Mouse (Mus musculus): ENCODE data around the gene Tmem18.
A peak's percentile ranks its signal among the peaks of the same experiment; 100 is the strongest.

Gene Tmem18

DNA sequence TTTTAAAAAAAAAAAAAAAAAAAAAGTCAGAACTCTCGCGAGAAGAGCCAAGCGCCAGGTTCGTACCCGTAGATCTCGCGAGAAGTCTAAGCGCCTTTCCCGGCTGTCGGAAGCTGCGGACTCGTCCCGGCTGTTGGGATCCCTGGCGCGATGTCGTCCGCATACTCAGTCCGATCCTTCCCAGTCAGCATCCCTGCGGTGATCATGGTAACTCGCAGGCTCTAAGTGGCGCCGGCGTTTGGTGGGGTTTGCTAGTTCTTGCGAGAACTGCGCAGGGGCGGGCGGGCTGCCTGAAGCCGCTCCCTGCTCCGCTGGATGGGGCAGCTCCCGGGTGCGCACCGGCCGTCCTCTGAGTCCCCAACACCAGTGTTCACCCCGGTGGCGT lies at the start of gene Tmem18:
Tmem18 (plus strand) TSS at position 71 of the 385 bp plus-strand sequence.
- peak; percentile 87 for DNase-seq

DNA sequence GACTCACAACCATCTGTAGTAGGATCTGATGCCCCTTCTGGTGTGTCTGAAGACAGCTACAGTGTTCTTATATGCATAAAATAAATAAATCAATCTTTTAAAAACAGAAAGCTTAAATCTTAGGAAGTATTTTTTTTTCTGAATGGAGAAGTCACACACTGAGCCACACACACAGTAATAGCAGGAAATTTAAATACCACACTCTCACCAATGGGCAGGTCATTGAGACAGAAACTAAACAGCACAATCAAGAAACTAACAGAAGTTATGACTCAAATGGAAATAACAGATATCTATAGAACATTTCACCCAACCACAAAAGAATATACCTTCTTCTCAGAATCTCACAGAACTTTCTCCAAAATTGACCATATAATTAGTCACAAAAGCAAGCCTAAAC lies 26.9 kb upstream of the Tmem18 start:
- no peak for DNase-seq

DNA sequence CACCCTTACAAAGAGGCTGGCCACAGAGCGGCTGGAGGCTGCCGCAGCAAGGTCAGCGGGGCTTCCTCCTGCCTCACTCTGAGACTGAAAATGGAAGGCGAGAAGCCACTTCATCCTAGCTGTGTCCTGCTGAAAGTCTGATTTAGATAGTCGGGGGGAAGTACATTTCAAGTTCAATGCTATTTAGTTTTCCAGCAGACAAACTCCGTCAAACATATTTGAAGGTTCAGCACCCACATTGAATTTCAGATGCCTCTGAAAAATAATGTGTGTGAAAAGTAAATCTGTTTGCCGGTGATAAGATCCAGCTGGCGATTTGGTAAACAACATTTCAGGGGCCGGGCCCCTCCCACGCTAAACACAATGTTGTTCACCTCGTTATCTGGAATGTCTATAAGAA lies 22.8 kb upstream of the Tmem18 start:
- peak; percentile 19 for DNase-seq

DNA sequence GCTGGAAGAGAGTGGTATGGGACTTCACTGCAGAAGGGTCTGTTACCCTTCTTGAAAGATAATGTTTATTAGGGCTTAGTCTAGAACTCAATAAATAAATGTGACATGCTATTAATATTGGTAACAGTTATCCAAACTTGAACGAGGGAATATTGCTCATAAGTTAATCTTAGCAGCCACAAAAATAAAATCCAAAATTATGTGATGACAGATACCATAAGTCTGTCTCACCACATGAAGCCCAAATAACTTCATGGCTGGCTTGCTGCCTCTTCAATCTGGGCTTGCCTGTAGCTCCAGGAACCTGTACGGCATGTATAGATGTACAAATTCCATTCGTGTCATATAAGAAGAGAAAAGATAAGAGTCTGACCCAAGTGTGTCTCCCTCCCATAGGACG lies 12.2 kb upstream of the Tmem18 start:
- peak; percentile 18 for DNase-seq

DNA sequence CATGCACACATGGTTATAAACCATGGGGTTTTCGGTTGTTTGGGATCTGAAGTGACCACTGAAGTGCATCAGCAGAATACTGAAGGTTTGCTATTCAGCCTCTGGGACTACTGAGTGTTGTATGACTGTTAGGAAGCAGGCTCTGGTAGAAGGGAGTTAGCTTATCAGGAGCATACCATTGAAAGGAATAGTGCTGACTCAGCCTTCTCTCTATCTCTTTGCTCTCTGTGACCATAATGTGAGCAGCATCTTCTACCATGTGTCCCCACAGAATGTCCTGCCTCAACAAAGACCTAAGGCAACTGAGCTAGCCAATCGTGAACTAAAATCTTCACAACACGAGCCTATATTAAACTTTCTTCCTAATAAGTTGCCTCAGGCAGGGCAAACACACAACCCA lies 8.3 kb upstream of the Tmem18 start:
- DNase-seq = no peak

DNA sequence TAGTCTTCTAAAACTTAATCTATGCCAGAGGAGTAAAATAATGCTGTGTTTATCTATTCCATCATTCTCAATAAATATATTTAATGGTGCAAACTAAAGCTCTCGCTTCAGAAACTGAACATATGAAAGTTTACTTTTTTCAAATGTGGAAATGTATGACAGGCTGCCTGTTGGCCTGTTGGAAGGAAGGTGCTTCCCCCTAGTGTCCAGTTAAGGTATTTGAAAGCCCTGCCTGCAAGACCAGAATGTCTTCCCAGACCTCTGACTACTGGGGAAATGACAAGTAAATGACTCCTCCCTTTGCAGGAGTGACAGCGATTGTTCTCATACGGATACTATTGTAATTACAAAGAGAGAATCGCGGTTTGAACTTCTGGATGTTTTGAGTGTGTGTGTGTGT lies 6.2 kb upstream of the Tmem18 start:
- DNase-seq = peak; percentile 88

DNA sequence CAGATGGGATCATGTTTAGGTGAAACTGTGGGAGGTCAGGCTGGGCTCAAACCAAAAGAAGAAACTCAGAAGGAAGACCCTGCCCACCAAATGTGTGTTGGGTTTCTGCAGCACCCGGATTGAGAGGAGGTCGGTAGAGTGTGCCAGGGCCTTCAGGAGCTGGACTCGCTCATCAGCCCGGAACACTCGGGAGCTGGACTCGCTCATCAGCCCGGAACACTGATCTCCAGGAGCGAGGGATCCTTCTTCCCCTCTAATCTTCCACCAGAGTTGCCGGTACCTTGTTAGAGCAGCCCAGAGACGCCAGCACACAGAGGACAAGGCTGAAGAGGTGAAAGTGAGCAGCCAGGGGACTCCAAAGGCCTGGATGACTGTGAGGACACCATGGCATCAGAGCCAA lies 2.9 kb upstream of the Tmem18 start:
- DNase-seq = no peak

DNA sequence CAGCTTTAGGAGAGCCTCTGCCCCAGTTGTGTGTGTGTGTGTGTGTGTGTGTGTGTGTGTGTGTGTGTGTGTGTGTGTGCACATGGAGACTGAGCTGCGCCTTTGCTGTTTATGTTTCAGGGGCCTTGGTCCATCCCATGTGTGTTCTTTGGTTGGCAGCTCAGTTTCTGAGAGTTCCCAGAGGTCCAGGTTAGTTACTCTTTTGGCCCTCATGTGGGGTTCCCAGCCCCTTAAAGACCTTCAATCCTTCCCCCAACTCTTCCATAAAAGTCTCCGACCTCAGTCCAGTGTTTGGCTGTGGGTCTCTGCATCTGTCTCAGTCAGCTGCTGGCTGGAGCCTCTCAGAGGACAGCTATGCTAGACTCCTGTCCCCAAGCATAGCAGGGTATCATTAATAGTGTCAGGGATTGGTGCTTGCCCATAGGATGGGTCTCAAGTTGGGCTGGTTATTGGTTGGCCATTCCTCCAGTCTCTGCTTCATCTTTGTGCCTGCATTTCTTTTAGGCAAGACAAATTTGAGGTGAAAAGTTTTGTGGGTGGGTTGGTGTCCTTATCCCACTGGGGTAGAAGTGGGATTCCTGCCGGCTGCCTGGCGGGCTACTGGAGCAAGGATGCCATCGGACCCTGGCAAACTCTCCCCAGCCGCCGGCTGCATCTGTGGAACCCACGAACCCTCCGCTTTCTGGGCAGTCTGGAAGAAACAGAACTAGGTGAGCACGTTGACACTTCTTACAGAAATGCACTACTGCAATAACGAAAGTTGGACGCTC lies 455 bp upstream of the Tmem18 start:
- no peak for DNase-seq

DNA sequence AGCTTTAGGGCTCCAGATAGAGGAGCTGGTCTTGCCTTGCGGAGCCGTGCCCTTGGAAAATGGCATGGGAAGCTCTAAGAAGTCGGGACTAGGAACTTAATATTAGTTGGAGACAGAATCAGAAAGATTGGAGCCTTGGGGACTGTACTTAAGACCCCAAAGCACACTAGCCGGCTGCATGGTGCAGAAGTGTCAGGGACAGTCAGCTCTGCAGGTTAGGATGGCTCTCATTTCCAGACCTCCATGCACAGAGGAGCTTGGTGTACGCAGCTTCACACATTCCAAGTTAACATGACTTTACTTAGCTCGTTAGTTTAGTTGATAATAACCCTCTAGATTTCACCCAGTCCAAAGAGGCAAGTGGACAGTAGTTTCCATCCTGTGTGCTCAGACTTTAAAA lies 637 bp downstream of the Tmem18 start:
- no peak for DNase-seq

DNA sequence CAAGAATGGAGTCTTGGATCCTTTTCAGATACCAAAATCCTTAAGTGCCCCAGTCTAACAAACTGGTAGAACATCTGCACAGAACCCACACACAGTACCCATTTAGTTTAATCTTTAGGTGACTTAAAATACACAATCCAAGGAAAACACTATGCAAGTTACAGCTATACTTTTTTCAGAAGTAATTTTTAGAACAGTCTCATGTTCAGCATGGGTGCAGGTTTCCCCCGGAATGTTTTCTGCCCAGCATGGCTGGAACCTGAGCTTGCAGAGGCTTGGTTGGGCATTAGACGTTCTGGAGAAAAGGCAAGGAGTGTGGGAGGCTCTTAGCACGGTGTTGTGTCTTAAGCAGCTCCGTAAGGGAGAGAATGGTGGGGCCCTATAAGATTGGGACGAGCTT lies 7.6 kb downstream of the Tmem18 start:
- DNase-seq = no peak

DNA sequence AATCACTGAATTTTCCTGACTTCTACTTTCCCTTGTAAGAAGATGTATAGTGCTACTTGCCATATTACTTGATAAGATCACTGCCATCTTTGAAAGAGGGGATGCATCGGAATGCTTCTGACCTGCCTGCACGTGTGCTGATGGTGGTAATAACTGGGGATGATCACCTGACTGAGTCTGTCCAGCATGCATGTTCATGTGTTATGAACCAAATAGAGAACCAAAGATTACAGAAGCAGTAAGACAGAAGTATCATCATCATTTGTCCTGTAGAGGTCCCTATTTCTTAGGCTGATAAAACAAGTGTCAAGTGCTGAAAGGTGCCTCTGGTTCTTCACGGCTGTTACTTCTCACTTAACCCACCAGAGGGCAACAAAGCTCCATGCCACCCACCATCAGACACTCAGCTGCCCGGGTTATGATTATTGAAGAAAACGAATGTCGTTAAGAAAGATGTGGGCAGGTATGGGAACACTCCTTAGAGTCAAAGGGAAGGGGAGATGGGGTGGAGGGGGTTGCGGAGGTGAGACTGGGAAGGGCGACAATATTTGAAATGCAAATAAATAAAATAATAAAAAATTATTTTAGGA lies 12.7 kb downstream of the Tmem18 start:
- peak; percentile 64 for DNase-seq

DNA sequence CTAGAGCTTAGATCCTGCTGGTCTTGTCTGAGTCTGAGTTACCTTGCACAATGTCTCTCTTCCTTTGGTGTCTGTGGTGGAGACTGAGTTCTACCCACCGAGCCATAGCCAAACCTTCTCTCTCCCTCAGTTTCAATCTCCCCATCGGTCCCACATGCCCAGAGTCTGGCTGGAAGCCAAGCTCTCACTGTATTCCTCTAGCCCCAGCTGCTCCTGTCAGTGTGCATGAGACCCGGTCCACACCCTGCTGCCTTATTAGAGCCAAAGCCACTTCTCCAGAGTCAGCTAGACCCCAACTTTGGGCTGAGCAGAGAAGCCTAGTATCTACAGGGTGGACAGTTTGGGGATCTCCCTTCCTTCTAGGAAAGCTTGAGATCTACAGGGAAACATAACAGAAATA lies 14.7 kb downstream of the Tmem18 start:
- DNase-seq = no peak

DNA sequence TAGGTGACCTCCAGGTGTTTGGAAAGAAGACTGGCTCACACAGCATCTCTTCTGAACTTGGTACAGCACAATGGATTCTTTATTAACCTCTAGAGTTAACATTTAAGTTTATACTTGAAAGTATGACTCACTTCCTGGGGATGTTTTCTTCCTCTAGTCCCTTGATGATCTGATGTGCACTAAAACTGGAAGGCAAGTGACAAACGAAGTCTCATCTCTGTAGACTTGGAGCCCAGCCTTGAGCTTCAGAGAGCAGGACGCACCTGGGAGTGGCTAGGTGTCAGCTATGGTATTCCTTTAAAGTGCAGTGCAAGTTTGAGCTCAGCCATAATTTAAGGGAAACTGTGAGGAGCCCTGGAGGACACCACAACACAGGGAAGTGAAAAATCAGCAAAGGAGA lies 15.2 kb downstream of the Tmem18 start:
- no peak for DNase-seq

DNA sequence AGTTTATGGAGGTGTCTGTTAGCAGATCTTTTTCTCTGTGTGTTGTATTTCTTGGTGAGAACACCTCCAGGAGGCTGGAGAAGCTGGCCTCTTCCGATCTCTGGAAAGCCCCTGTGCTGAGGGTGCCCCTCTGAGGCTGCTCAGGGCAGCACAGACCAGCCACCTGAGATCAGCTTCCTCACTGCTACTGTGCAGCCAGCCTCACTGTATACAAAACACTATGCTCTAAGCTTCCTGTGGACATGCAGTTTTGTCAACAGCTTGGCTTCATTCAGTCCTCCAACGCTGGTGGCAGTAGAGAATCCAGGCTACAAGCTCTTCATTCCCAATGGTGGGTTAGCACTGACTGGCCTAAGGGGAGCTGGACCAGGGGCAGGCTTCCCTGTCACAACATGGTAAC lies 15.8 kb downstream of the Tmem18 start:
- no peak for DNase-seq

DNA sequence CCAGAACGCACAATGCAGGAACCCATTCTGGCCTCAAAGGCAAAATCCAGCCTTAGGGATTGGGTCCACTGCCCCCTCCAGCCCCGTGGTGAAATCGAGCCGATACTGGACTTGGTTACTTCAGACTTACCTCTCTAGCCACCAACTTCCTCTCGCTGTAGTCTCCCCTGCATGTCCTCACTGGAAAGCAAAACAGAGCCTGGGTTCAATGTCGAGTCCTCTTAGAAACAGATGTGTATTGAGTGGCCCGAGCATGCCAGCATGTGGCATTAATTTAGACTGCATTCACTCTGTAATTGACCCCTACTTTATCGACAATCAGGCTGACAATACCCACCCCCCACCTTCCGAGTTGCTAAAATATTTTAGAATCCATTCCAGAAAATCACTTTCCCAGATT lies 19.8 kb downstream of the Tmem18 start:
- DNase-seq = no peak

DNA sequence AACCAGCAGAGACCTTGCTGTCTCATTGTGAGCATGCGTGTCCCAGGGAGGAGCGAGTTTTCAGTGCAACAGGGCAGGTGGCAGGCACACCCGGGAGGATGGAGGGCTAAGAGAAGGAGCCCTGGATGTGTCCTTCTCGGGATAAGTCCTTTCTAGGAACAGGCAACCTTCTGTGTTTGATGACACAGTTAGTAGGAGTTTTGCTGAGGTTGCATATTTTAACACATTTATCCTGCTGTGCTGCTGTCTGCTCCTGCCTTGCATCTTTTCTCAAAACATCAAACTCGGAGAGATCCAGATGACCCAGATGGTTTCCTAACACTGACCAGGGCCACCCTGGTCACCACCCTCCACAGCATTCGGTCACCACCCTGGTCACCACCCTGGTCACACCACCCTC lies 20.6 kb downstream of the Tmem18 start:
- DNase-seq = no peak

DNA sequence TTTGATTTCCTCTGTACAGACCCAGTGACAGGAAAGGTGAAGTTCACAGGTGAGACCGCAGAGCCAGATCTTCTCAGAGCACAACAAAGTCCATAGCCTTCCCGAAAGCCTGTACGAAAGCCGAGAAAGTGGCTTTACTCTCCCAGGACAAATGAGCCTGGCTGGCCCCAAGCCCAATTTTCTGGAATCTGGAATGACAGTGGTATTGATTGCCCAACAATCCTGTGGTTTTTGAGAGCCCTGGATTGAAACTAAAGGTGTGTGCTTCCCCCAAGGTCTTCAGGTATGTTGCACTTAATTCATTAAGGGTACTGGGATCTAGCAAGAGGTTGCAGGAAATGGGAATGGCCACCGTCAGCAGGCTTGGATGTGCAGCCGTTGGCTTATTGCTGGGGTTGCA lies 21.7 kb downstream of the Tmem18 start:
- peak; percentile 64 for DNase-seq

DNA sequence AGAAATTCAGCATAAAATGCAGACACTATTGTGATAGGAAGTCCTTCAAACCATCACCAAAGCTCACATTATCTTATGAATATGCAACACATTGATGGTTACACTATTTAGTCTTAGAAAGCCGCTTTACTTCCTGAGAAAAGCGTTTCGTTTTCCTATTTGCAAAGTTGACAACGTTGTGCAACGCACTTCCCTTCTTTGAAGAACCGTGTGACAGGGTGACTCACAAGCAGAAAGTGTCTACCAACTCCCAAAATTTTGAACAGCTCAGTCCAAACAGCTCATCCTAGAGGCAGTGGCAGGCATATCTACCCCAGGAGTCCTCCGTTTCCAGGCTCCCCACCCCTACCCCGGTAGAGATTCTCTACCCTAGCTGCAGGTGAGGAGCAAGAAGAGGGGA lies 22.5 kb downstream of the Tmem18 start:
- DNase-seq = peak; percentile 40

DNA sequence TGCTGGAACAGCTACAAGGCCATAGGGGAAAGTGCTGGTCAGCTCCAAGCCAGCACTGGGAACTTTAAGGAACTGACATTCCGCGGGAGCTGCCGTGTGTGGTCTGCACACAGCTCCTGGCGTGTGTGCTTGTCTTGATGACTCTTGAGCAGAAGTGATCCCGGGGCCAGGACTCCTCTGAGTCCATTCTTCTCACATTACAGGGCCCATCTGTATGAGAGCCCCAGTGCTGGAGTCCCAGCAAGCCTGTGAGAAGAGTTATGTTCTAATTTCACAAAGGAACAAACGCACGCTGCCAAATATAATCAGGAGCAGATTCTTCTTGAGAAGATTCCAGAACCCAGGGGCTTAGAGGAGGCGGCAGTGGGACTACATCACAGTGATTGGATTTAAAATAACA lies 34.2 kb downstream of the Tmem18 start:
- DNase-seq = peak; percentile 10

DNA sequence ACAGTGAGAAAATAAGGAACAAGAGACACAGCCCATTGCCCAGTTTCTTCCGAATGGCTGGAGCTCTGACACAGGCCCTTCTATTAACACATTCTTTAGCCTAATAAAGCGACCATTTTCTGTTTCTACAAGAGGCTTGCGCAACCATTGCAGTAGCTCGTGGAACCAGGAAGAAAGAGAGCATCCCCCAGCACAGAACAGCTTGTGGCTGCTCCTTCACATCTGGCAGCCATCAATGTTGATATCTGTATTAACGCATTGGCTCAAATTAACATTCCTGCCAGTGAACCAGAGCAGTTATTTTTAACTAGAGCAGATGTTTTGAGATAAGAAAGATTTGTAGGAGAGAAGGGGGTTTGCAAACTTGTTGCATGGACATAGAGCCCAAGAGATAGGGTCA lies 44.2 kb downstream of the Tmem18 start:
- DNase-seq = peak; percentile 15

DNA sequence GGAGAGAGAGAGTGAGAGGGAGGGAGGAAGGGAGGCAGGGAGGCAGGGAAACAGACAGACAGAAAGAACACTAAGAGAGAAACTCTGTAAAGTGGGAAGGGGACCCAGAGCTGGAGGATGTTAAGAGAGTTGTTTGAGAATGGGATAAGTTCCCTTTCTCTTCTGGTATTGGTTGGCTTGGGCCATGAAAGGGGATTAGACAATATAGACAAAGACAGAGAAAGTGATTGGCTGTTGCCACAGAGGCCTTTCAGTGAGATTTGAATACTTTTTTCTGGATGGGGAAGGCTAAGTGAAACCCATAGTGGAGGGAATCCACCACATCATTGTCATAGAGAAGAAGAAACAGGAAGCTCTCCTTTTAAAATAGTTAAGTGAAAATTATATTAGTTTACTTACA lies 50.3 kb downstream of the Tmem18 start:
- DNase-seq = no peak

Measured in lung, postnatal 36 days (tissue).